Mouse (Mus musculus): ENCODE measurements around the gene Farp1. TPM values are rescaled to one million over a fixed set of nuclear protein-coding genes. Genes with fewer than 3 reads are reported as not detected.

The Farp1 gene
- polyA plus RNA-seq, 1 experiment: 28.8 TPM

DNA sequence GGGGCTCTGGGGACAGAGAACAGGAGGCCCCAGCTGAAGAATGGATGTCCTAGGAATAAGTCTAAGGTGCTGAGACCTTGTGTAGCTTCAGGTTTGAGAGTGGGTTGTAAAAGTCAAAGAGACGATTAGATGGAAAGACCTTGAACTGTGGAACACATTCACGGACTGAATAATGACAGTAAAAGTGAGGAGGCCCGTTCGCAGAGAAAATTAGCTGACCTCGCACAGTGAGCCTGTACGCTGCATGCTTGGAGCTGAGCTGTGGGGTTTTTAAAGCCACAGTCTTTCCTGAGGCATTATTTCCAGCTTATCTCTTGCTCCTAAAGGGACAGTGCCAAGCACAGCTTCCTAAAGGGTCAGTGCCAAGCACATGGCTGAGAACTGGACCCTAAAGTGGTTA is 166.2 kb downstream of the Farp1 start:
- Histone ChIP-seq H3K4me1 (ENCODE audit: control insufficient read depth, insufficient read depth, low read length) (peaks cover 10% of the 10 kb centered on the region; the same call in 1 of the 2 replicates), H3K27ac (ENCODE audit: insufficient read depth, low read depth, low read length) (no peak overlapping the region)
- TF ChIP-seq POLR2A (IDR thresholded peaks at IDR 0.05; ENCODE audit: low read depth, low read length) (no peak), CTCF (conservative IDR thresholded peaks at IDR 0.05; ENCODE audit: insufficient read depth, insufficient read length, low read depth, low read length) (no peak)

DNA sequence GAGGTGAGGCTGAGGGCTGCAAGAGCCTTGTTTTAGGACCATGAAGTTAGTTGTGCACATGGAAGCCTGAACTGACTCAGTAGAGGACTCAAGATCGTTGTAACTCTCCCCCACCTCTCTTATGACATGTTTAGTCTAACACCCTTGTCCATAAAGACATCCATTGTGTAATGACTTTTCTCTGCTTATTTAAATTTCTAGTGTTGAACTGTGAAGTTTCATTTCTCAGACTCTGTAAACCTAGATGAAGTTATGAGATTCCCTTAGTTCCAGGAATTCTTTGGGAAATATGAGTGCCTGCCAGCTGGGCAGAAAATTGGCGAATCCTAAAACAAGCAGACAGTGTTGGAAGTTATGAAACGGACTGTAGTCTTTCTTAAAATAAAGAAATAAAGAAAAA is 170.5 kb downstream of the Farp1 start:
- no peak for DNase-seq
- 64% methylated on average over 3 of the region's 3 CpGs for WGBS
- Histone ChIP-seq H3K27me3 (replicated peaks; ENCODE audit: control insufficient read depth, insufficient read depth, low read length) (no peaks in the 10 kb centered on the region), H3K36me3 (ENCODE audit: control insufficient read depth, insufficient read depth, low read length) (no peaks in the 10 kb centered on the region), H3K4me3 (ENCODE audit: insufficient read depth, low read depth, low read length) (no peak overlapping the region), H3K4me1 (ENCODE audit: control insufficient read depth, insufficient read depth, low read length) (peaks cover 8% of the 10 kb centered on the region; the same call in 1 of the 2 replicates), H3K27ac (ENCODE audit: insufficient read depth, low read depth, low read length) (no peak overlapping the region)
- TF ChIP-seq CTCF (conservative IDR thresholded peaks at IDR 0.05; ENCODE audit: insufficient read depth, insufficient read length, low read depth, low read length) (no peak), POLR2A (IDR thresholded peaks at IDR 0.05; ENCODE audit: low read depth, low read length) (no peak)

More for the DNA sequence above, 166.2 kb downstream of the Farp1 start:
- 35% methylated on average over 6 of the region's 6 CpGs for WGBS
- DNase-seq: no peak
- Histone ChIP-seq H3K36me3 (ENCODE audit: control insufficient read depth, insufficient read depth, low read length) (no peaks in the 10 kb centered on the region), H3K27me3 (replicated peaks; ENCODE audit: control insufficient read depth, insufficient read depth, low read length) (no peaks in the 10 kb centered on the region), H3K4me3 (ENCODE audit: insufficient read depth, low read depth, low read length) (no peak overlapping the region)

DNA sequence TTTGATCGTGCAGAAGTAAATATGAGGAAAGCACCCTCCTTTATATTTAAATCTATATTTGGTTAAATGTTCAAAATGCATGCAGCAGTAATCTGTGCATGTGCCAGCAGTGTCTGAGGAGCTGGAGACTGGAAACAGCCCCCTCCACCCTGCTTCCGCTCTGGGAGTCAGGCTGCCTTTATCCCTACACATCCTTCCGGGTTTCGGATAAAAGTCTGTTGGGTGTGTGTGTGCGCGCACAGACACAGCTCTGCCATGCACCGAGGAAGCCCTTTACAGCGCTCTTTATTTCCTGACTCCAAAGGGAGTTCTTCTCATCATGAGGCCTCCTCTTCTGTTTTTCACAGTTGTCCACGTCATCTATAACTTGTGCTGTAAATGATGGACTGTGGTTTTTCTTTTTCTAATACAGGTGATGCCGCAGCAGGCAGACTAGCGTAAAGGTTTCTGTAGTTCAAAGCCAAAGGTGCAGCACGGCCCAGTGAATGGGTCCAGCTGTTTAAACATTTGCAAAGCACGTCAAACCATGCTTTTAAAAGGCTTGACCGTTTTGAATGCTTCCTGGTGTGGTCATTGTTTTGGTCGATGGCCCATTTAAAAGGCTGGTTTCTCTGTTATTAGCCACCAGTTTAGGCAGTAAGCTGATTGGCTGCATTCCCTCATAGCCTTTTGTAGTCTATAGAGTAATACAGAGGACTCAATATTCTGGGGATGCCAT is 172.6 kb downstream of the Farp1 start:
- H3K36me3 ChIP-seq (ENCODE audit: control insufficient read depth, insufficient read depth, low read length): no peaks in the 10 kb centered on the region
- no peak for TF ChIP-seq CTCF (conservative IDR thresholded peaks at IDR 0.05; ENCODE audit: insufficient read depth, insufficient read length, low read depth, low read length)
- no peak for TF ChIP-seq POLR2A (IDR thresholded peaks at IDR 0.05; ENCODE audit: low read depth, low read length)
- DNase-seq: peak; percentile 43
- WGBS: 47% methylated on average over 15 of the region's 15 CpGs
- H3K27me3 ChIP-seq (replicated peaks; ENCODE audit: control insufficient read depth, insufficient read depth, low read length): no peaks in the 10 kb centered on the region
- no peak overlapping the region for H3K27ac ChIP-seq (ENCODE audit: insufficient read depth, low read depth, low read length)
- peaks cover 8% of the 10 kb centered on the region; the same call in 1 of the 2 replicates for H3K4me1 ChIP-seq (ENCODE audit: control insufficient read depth, insufficient read depth, low read length)
- no peak overlapping the region for H3K4me3 ChIP-seq (ENCODE audit: insufficient read depth, low read depth, low read length)

DNA sequence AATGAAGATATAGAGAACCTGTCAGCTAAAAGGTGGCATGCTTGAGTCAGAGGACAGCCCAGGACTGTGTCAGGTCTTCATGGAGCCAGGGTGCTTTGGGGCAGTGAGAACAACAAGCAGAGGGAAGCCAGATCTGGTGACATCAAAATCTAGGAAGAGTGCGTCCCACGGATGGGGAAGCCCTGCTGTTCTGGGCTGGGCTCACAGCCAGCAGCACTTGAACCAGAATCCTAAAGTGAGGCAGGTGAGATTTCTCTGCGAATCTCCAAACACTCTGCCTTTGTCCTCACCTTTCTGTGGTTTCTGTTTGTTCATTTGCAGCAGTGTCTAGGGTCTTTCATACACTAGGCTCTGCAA is 173.1 kb downstream of the Farp1 start:
- peaks cover 8% of the 10 kb centered on the region; the same call in 1 of the 2 replicates for H3K4me1 ChIP-seq (ENCODE audit: control insufficient read depth, insufficient read depth, low read length)
- 70% methylated on average over 3 of the region's 3 CpGs for WGBS
- no peak overlapping the region for H3K27ac ChIP-seq (ENCODE audit: insufficient read depth, low read depth, low read length)
- H3K36me3 ChIP-seq (ENCODE audit: control insufficient read depth, insufficient read depth, low read length): no peaks in the 10 kb centered on the region
- TF ChIP-seq POLR2A (IDR thresholded peaks at IDR 0.05; ENCODE audit: low read depth, low read length) (no peak), CTCF (conservative IDR thresholded peaks at IDR 0.05; ENCODE audit: insufficient read depth, insufficient read length, low read depth, low read length) (no peak)
- no peaks in the 10 kb centered on the region for H3K27me3 ChIP-seq (replicated peaks; ENCODE audit: control insufficient read depth, insufficient read depth, low read length)
- no peak overlapping the region for H3K4me3 ChIP-seq (ENCODE audit: insufficient read depth, low read depth, low read length)
- DNase-seq: no peak

DNA sequence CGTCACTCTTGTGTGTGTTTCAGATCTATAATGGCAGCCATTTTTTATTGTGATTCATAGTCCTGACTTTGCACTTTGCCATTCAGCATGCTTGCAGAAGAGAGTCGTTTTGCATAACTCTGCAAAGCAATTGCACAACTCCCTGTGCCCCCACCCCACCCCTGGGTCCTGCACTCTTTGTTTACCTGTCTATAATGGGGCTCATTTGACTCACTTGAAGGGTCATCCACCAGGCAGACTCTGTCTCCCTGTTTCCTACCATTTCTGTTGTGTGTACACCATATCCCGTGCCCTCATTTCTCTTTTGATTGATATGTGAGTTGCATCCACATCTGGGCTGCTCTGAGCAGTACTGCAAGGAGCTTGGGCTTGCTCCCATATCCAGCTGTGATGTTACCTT is 175.3 kb downstream of the Farp1 start:
- DNase-seq: no peak
- no peaks in the 10 kb centered on the region for H3K36me3 ChIP-seq (ENCODE audit: control insufficient read depth, insufficient read depth, low read length)
- TF ChIP-seq CTCF (conservative IDR thresholded peaks at IDR 0.05; ENCODE audit: insufficient read depth, insufficient read length, low read depth, low read length) (no peak), POLR2A (IDR thresholded peaks at IDR 0.05; ENCODE audit: low read depth, low read length) (no peak)

DNA sequence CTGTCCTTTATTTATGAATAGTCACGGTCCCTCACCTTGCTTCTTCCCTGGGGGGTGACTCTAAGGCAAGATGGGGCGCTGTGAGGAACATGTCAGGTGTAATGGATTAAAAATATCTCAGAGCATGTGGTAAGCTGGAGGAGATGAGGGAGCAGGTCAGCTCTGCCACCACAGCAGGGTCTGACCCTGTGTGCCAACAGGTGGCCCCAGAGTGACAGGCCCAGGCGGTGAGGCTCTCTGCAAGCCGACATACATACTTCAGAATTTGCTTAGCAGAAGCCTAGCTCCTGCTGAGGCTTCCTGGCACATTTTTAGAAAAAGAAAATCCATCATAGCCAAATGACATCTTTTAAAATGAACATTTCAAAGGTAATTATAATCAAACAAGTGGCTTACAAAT is 178.7 kb downstream of the Farp1 start:
- H3K27ac ChIP-seq (ENCODE audit: insufficient read depth, low read depth, low read length): no peak overlapping the region
- no peaks in the 10 kb centered on the region for H3K36me3 ChIP-seq (ENCODE audit: control insufficient read depth, insufficient read depth, low read length)
- TF ChIP-seq POLR2A (IDR thresholded peaks at IDR 0.05; ENCODE audit: low read depth, low read length) (no peak), CTCF (conservative IDR thresholded peaks at IDR 0.05; ENCODE audit: insufficient read depth, insufficient read length, low read depth, low read length) (no peak)
- 75% methylated on average over 4 of the region's 4 CpGs for WGBS
- H3K4me1 ChIP-seq (ENCODE audit: control insufficient read depth, insufficient read depth, low read length): no peaks in the 10 kb centered on the region
- no peak for DNase-seq
- H3K4me3 ChIP-seq (ENCODE audit: insufficient read depth, low read depth, low read length): no peak overlapping the region
- H3K27me3 ChIP-seq (replicated peaks; ENCODE audit: control insufficient read depth, insufficient read depth, low read length): no peaks in the 10 kb centered on the region

More for the DNA sequence above, 175.3 kb downstream of the Farp1 start:
- 69% methylated on average over 3 of the region's 3 CpGs for WGBS
- H3K4me3 ChIP-seq (ENCODE audit: insufficient read depth, low read depth, low read length): no peak overlapping the region
- no peaks in the 10 kb centered on the region for H3K27me3 ChIP-seq (replicated peaks; ENCODE audit: control insufficient read depth, insufficient read depth, low read length)
- H3K27ac ChIP-seq (ENCODE audit: insufficient read depth, low read depth, low read length): no peak overlapping the region
- peaks cover under 1% of the 10 kb centered on the region; the same call in 1 of the 2 replicates for H3K4me1 ChIP-seq (ENCODE audit: control insufficient read depth, insufficient read depth, low read length)

DNA sequence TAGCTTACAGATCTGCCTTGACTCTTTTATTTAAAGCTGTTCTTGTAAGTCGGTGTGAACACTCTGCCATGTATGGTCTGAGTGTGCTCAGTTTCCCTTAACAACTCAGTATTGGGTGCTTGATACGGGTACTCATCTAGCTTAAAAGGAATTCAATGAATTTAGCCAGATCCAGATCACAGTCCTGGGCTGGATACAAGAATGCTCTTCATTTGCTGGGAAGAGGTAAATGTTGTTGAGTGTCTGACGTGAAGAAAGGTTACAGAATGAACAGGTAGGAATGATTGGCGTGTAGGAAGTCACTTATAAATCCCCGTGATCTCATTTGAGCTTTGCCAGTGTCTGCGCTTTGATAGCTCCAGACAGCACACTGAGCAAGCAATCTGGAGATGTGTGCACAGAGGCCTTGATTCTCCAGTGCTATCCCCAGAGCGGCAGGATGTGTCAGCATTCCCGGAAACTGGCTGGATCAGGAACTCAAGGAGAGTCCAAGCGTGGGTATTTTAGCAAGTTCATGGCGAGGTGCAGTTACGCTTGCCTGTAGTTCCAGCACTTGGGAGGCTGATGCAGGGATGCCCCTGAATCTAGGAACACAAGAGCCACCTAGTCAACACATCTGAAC is 179.7 kb downstream of the Farp1 start:
- H3K4me3 ChIP-seq (ENCODE audit: insufficient read depth, low read depth, low read length): no peak overlapping the region
- DNase-seq: peak; percentile 37
- H3K4me1 ChIP-seq (ENCODE audit: control insufficient read depth, insufficient read depth, low read length): no peaks in the 10 kb centered on the region
- TF ChIP-seq CTCF (conservative IDR thresholded peaks at IDR 0.05; ENCODE audit: insufficient read depth, insufficient read length, low read depth, low read length): no peak
- no peak for TF ChIP-seq POLR2A (IDR thresholded peaks at IDR 0.05; ENCODE audit: low read depth, low read length)
- no peaks in the 10 kb centered on the region for H3K36me3 ChIP-seq (ENCODE audit: control insufficient read depth, insufficient read depth, low read length)
- no peaks in the 10 kb centered on the region for H3K27me3 ChIP-seq (replicated peaks; ENCODE audit: control insufficient read depth, insufficient read depth, low read length)
- WGBS: 69% methylated on average over 11 of the region's 11 CpGs
- H3K27ac ChIP-seq (ENCODE audit: insufficient read depth, low read depth, low read length): no peak overlapping the region
